Mouse (Mus musculus) cortical plate, adult 2 months (tissue): ENCODE data around the gene Ints1.

Experiments used
- CTCF ChIP-seq: fragments of 200-500 bp; IDR thresholded peaks from 2 replicates; pipeline ENCODE4 v1.5.1; 2011; ENCODE audit warnings: mild to moderate bottlenecking, control low read depth, low read length; ENCODE audit not compliant: insufficient read depth; ENCODE audit errors: extremely low read depth
- POLR2A ChIP-seq: fragments of 200-500 bp; IDR thresholded peaks from 2 replicates; pipeline ENCODE4 v1.6.1; 2011; ENCODE audit warnings: mild to moderate bottlenecking, low read length, control low read depth; ENCODE audit not compliant: insufficient read depth; ENCODE audit errors: extremely low read depth

- TF ChIP-seq CTCF (no peak), POLR2A (no peak)
These were observed 19.5 kb upstream of the Ints1 start for GRCm38 (mm10) chr5:139794938-139795337.
